Mouse (Mus musculus) erythroblast, adult 5-6 weeks (primary cell): Measurements from ENCODE around the gene Dyrk2. TPM values are rescaled to one million over a fixed set of nuclear protein-coding genes. Genes with fewer than 3 reads are reported as not detected.

Experiments
- ATAC-seq: replicated peaks from 2 replicates; pipeline ENCODE4 v1.8.0; 2016; ENCODE audit warnings: moderate number of reproducible peaks, mild to moderate bottlenecking, moderate TSS enrichment, inconsistent platforms; ENCODE audit not compliant: poor library complexity, low FRiP score, severe bottlenecking
- total RNA-seq, 2 experiments: library from RNA; stranded (forward) in 1 of 2; stranded (reverse) in 1 of 2; fragments of 150-400 nt in 1 of 2; fragments of 200-764, 138-1000 nt in 1 of 2; gene quantifications; 2 replicates each; pipeline versions ENCODE4 v1.2.3 to v1.2.4; 2015 to 2017; ENCODE audit warnings: low replicate concordance in 2 of 2

Dyrk2 gene
- total RNA-seq (2015; ENCODE audit: low replicate concordance) (4.8 and 6.7 TPM in 2 replicates), total RNA-seq (2017; ENCODE audit: low replicate concordance) (2.6 and 8.9 TPM in 2 replicates)

- no peak for ATAC-seq
These were observed at the start of gene Dyrk2 for GRCm38 (mm10) chr10:118870201-118870980. TSS of gene Dyrk2 (minus strand) at chr10:118870209.

- ATAC-seq = no peak
These were observed 32.6 kb upstream of the Dyrk2 start for GRCm38 (mm10) chr10:118902625-118903024.

- no peak for ATAC-seq
These were observed 23.6 kb upstream of the Dyrk2 start for GRCm38 (mm10) chr10:118893645-118894044.

DNA sequence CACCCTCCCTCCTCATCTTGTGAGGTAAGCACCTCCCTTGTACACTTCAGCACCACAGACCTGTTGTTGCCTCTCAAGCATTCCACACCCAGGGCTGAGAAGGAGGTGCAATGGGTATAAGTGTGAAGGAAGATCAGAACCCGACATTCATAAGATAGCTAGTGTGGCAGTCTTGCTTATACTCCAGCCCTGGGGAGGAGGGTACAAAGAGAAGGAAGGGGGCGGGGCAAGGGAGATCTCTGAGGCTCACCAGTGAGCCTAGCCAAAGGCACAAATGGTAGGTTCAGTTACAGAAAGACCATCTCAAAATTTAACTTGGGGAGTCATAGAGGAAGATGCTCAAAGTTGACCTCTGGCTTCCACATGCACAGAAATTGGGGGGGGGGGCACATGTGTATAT is 14.1 kb upstream of the Dyrk2 start:
- no peak for ATAC-seq

DNA sequence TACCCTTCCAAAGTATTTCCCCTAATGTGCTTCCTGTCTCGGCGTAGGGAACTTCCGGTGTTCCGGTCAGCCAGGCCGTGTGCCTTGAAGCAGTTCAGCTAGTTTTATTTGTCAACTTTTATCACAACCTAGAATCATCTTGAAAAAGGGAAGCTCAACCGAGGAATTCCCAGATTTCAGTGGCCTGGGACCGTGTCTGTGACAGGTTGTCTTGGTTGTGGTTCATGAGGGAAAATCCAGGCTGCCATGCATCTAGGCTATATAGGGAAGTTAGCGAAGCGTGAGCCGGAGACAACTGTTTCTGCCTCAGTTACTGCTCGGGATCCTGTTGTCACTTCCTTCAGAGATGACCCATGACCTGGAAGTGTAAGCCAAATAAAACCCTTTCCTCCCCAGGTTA is 13.3 kb upstream of the Dyrk2 start:
- no peak for ATAC-seq

DNA sequence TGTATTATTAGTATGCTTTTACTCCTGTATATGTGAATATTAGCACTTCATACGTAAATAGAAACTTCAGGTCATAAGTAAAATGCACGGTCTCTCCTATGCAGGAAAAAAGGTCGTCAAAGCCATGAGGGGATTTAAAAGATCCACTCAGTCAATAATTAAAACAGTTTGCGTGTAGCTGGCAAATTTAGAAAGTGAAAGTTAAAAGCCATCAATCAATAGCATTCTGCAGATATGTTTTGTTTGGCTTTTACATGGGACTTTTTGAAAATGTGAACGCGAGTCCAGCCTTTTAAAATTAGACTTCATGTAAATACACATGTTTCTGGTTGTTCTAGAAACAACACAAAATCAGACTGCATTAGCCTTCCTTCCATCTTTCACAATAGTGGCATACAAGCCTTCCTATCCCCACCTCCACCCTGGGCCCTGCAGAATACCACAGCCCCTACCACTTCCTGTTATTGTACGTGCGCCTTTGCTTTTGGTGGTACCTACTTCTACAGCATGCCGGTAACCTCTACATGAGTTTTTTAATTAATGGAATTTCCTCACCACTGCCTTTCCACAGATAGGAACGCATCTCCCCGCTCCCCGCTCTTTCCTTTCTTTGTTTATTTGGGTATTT is 12.4 kb upstream of the Dyrk2 start:
- no peak for ATAC-seq

- no peak for ATAC-seq
These were observed 10.8 kb upstream of the Dyrk2 start for GRCm38 (mm10) chr10:118880776-118881175.

GRCm38 (mm10) chr10:118872196-118872595 is 2.2 kb upstream of the Dyrk2 start:
- ATAC-seq = no peak

- no peak for ATAC-seq
These were observed 413 bp downstream of the Dyrk2 start for GRCm38 (mm10) chr10:118869591-118870001.

GRCm38 (mm10) chr10:118868601-118869590 is 1.1 kb downstream of the Dyrk2 start:
- ATAC-seq = no peak

DNA sequence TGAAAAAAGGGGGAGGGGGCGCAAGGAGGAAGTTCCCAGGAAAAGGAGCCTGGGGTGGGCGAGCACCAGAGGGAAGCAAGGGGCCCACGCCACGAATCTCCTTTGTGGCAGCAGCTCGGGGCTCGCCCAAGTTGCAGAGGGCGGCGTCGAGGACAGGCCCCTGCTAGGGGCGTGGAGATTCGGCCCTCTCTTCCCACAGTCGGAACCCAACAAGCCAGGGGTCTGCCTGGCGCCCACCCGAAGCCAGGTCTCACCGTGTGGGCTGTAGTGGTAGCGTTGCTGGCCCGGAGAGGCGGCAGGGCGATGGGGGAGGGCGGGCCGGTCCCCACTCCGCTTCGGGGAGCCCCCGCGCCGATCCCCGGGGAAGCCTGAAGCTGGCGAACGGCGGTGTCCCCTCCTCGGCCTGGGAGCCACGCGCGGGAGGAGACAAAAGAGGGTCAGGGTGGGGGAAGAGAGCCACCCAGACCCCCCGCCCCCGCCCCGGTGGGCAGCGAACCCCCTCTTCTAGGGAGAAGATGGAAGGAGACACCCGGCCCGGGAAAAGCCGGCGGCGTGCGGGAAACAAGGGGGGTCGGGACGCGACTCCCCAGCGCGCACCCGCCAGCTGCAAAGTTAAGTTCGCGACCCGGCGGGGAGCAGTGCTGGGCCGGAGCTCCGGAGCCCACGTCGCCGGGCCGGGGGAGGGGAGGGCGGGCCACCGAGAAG is 2.0 kb downstream of the Dyrk2 start:
- ATAC-seq = no peak

DNA sequence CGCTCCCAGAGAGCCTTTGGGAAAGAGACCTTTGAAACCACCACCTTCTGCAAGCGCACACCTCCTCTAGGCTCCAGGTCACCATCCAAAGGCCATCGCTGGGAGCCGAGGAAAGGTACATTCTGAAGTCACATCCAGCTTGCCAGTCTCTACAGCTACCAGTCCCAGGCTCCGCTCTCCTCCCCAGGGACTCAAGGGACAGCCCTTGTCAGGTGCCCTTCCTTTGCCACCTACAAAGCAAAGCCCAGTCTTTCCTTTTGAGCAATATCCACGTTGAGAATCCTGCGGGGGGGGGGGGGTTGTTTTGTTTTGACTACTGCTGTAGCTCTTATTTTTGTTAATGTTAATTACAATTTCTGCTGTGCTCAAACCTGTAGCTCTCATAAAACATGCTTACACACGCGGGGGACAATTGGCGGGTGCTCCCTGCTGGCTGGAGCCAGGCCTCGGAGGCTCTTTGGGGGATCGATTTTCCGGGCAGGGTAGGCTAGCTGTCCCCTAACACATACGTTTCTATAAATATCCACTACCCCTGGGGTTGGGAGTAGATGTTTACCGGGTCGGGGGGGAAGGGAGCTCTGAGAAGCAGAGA is 2.6 kb downstream of the Dyrk2 start:
- no peak for ATAC-seq

DNA sequence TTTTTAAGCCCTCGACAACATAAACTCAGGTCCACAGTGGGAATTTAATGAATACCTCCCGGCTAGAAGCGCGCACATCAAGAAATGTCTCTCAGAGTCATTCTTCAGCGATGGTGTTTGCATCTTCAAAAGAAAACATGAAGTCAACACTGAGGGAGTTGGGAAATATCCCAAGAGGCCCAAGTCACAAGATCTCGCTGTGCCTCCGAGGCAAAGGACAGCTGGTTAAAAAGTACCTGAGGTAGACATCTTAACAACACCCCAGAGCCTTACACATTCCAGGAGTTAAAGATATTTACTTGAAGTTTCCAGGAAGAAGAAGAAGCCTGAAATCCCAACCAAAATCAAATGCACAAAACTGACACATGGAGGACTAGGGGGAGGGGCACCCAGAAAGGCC is 5.0 kb downstream of the Dyrk2 start:
- no peak for ATAC-seq

- ATAC-seq = no peak
These were observed 6.4 kb downstream of the Dyrk2 start for GRCm38 (mm10) chr10:118863611-118864010.

DNA sequence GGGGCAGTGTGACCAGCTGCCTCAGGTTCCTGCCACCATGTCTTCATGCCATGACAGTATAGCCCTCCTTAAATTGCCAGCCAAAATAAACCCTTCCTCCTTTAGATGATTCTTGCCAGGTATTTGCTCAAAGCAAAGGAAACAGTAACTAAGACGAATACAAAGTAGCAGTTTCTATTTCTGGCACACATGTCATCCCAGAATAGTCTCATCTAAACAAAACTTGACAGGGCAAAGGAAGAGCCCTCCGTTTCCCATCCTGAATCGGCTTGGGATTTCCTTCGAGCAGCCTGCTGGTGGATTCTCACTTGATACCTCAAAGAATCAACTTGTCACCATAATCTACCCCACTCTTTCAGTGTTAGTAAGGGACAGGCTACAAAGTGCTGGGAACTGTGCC is 7.8 kb downstream of the Dyrk2 start:
- ATAC-seq = no peak

- no peak for ATAC-seq
These were observed 8.6 kb downstream of the Dyrk2 start for GRCm38 (mm10) chr10:118861234-118862025.

GRCm38 (mm10) chr10:118859655-118860054 is 10.4 kb downstream of the Dyrk2 start:
- ATAC-seq = no peak

GRCm38 (mm10) chr10:118854641-118855040 is 15.4 kb downstream of the Dyrk2 start:
- ATAC-seq = no peak
